Mouse (Mus musculus) olfactory bulb, adult 2 months (tissue): ENCODE results near the gene Tnfaip8l1.

Source experiments
- CTCF ChIP-seq: fragments of 200-500 bp; IDR thresholded peaks from 2 replicates; pipeline ENCODE4 v1.5.1; 2012; ENCODE audit warnings: low read depth, mild to moderate bottlenecking, low read length, moderate library complexity; ENCODE audit not compliant: insufficient read depth
- POLR2A ChIP-seq: fragments of 200-500 bp; IDR thresholded peaks from 2 replicates; pipeline ENCODE4 v1.6.1; 2012; ENCODE audit warnings: mild to moderate bottlenecking, low read depth, low read length, moderate library complexity; ENCODE audit not compliant: insufficient read depth

GRCm38 (mm10) chr17:56132661-56133060 lies 29.6 kb upstream of the Tnfaip8l1 start:
- TF ChIP-seq POLR2A, result no peak
- peak; percentile 69 for TF ChIP-seq CTCF
